Mouse (Mus musculus) mature B cell (primary cell): ENCODE data around the gene Bex4.

Experiments used
- in situ Hi-C: fragments of 300-500 bp; cut with MboI; formaldehyde crosslinking; loops from 2 replicates; pipeline ENCODE4 v1.14.3; 2019

Gene Bex4

DNA sequence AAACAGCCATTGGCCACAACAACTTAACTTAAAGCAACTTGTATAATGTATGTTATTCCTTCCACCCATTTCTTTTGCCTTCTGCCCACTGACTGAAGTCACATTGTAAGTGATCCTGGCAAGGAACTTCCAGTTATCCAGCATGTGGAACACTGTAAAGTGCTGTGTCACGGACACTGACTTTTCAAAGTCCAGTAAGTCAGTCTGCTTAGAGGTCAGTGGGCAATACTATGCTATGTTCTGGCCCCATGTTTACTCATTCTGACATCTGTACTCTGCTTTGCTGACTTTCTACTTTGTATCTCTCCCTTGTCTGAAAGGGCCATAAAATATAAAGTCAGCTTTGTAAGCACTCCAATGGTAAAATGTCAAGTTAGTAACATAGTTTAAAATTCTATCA lies 44.3 kb downstream of the Bex4 start:
- in situ Hi-C loops = no loop called here
